Mouse (Mus musculus): Measurements from ENCODE around the gene Alox5. TPM values are rescaled to one million over a fixed set of nuclear protein-coding genes. Genes with fewer than 3 reads are reported as not detected.
"Not testable (repeated sequence)": the region's sequence is repeated elsewhere in the genome, so short reads cannot be mapped to it uniquely, and the experiment has no call there.

Alox5 gene
- total RNA-seq (2021) = 10 to 100 TPM in 1 of 2 experiments, 1 to 10 TPM in 1; 8.7 to 10.3 TPM

- peak; percentile 5 for DNase-seq (ENCODE audit: low spot score)
- intact Hi-C loops (cut with DNase I) = no loop called here
Measured at GRCm38 (mm10) chr6:116460544-116461283, at the start of gene Alox5. Alox5 (minus strand) TSS chr6:116461178.

GRCm38 (mm10) chr6:116506302-116507003, 45.5 kb upstream of the Alox5 start, which contains the start of gene Olfr212:
Olfr212 (plus strand) TSS chr6:116506516.
- DNase-seq (ENCODE audit: low spot score); intact Hi-C loops (cut with DNase I): not testable (repeated sequence)

GRCm38 (mm10) chr6:116495960-116496359, 35.0 kb upstream of the Alox5 start:
- intact Hi-C loops (cut with DNase I) = no loop called here
- no peak for DNase-seq (ENCODE audit: low spot score)

- intact Hi-C loops (cut with DNase I) = no loop called here
- DNase-seq (ENCODE audit: low spot score) = no peak
Measured at GRCm38 (mm10) chr6:116493742-116494141, 32.8 kb upstream of the Alox5 start.

GRCm38 (mm10) chr6:116488791-116489190, 27.8 kb upstream of the Alox5 start, which contains the start of gene Olfr211:
Olfr211 (plus strand) TSS chr6:116489091.
- intact Hi-C loops (cut with DNase I) = no loop called here
- no peak for DNase-seq (ENCODE audit: low spot score)

- DNase-seq (ENCODE audit: low spot score) = no peak
Measured at GRCm38 (mm10) chr6:116486833-116487232, 25.9 kb upstream of the Alox5 start.

GRCm38 (mm10) chr6:116485081-116485480, 24.1 kb upstream of the Alox5 start:
- DNase-seq (ENCODE audit: low spot score) = no peak
- intact Hi-C loops (cut with DNase I) = no loop called here

More at GRCm38 (mm10) chr6:116486833-116487232, 25.9 kb upstream of the Alox5 start:
- intact Hi-C loops (cut with DNase I) = no loop called here

- no peak for DNase-seq (ENCODE audit: low spot score)
- intact Hi-C loops (cut with DNase I) = no loop called here
Measured at GRCm38 (mm10) chr6:116468081-116468480, 7.1 kb upstream of the Alox5 start.

- intact Hi-C loops (cut with DNase I) = no loop called here
- DNase-seq (ENCODE audit: low spot score) = no peak
Measured at GRCm38 (mm10) chr6:116459232-116459631, 1.7 kb downstream of the Alox5 start.

GRCm38 (mm10) chr6:116458728-116459127, 2.2 kb downstream of the Alox5 start:
- intact Hi-C loops (cut with DNase I) = no loop called here

GRCm38 (mm10) chr6:116456482-116456881, 4.5 kb downstream of the Alox5 start:
- no peak for DNase-seq (ENCODE audit: low spot score)
- intact Hi-C loops (cut with DNase I) = no loop called here

More at GRCm38 (mm10) chr6:116458728-116459127, 2.2 kb downstream of the Alox5 start:
- no peak for DNase-seq (ENCODE audit: low spot score)

GRCm38 (mm10) chr6:116455781-116456180, 5.2 kb downstream of the Alox5 start:
- DNase-seq (ENCODE audit: low spot score) = peak; percentile 4
- intact Hi-C loops (cut with DNase I) = no loop called here

- no peak for DNase-seq (ENCODE audit: low spot score)
- intact Hi-C loops (cut with DNase I) = no loop called here
Measured at GRCm38 (mm10) chr6:116440849-116441248, 20.1 kb downstream of the Alox5 start.

- intact Hi-C loops (cut with DNase I) = no loop called here
- no peak for DNase-seq (ENCODE audit: low spot score)
Measured at GRCm38 (mm10) chr6:116440447-116440846, 20.5 kb downstream of the Alox5 start.

GRCm38 (mm10) chr6:116439531-116439930, 21.4 kb downstream of the Alox5 start:
- intact Hi-C loops (cut with DNase I) = no loop called here
- no peak for DNase-seq (ENCODE audit: low spot score)

GRCm38 (mm10) chr6:116438864-116439263, 22.1 kb downstream of the Alox5 start:
- DNase-seq (ENCODE audit: low spot score) = no peak
- intact Hi-C loops (cut with DNase I) = no loop called here

- no peak for DNase-seq (ENCODE audit: low spot score)
- intact Hi-C loops (cut with DNase I) = loop anchor here (5.0 kb wide), 1 partner anchor 139 kb away; no protein-coding TSS in a partner anchor
Measured at GRCm38 (mm10) chr6:116428282-116428681, 32.7 kb downstream of the Alox5 start.

GRCm38 (mm10) chr6:116427552-116427951, 33.4 kb downstream of the Alox5 start:
- no peak for DNase-seq (ENCODE audit: low spot score)
- intact Hi-C loops (cut with DNase I) = loop anchor here (5.0 kb wide), 1 partner anchor 140 kb away; no protein-coding TSS in a partner anchor

- no peak for DNase-seq (ENCODE audit: low spot score)
- intact Hi-C loops (cut with DNase I) = no loop called here
Measured at GRCm38 (mm10) chr6:116423664-116424063, 37.3 kb downstream of the Alox5 start.

- intact Hi-C loops (cut with DNase I) = no loop called here
Measured at GRCm38 (mm10) chr6:116422991-116423390, 38.0 kb downstream of the Alox5 start.

GRCm38 (mm10) chr6:116420271-116420670, 40.7 kb downstream of the Alox5 start:
- intact Hi-C loops (cut with DNase I) = no loop called here
- no peak for DNase-seq (ENCODE audit: low spot score)

More at GRCm38 (mm10) chr6:116422991-116423390, 38.0 kb downstream of the Alox5 start:
- DNase-seq (ENCODE audit: low spot score) = no peak
